Comparison of ENCODE assay signal across 8 mouse cellular contexts in the genomic region with DNA sequence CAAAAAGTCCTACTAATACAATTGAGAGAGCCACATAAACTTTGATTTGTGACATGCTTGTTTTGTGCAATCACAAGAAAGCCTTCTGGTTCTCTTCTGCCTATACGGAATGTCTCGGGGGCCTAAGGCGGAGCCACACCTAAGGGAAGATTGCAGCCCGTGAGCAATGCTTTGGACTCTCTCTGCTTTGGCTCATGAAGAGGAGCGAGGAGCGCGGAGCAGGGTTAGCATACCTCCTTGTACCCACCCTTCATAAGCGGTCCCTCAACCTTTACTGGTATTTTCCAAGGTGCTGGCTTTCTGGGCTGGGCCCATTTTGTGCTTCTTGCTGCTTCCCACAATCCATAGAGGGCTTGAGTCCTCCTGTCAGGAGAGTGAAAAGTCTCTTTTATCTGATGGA.
DNase-seq lines count a peak whose midpoint lies in the region; ATAC-seq lines count a peak whose summit lies in the region.

No protein-coding gene starts in this region.

- peak overlapping the region; percentile 37; the same call in 1 of the 2 replicates for H3K4me3 ChIP-seq in lung, embryonic 16.5 days (ENCODE audit: low read length)

- DNase-seq in adrenal gland, postnatal 14 days: peak; percentile 15
- DNase-seq in adrenal gland, adult 18-20 months (ENCODE audit: low spot score in 2 of 2): no peak
- peak; percentile 21 to 32 for DNase-seq in kidney, postnatal 4 days
- no peak for DNase-seq in kidney, postnatal 36 days
- DNase-seq in MN1 (ENCODE audit: low spot score): no peak
- no peak for DNase-seq in right cerebral cortex, postnatal 10 days (ENCODE audit: low spot score in 2 of 2)

- no peaks in the 10 kb centered on the region for H3K9me3 ChIP-seq in lung, embryonic 16.5 days (ENCODE audit: control insufficient read depth, low read length)

- peaks cover 20% of the 10 kb centered on the region for H3K4me1 ChIP-seq in lung, embryonic 16.5 days (replicated peaks; ENCODE audit: control insufficient read depth, insufficient read depth, low read length)

- WGBS in lung, embryonic 16.5 days: 54% methylated on average over 8 of the region's 8 CpGs

- H3K4me2 ChIP-seq in lung, embryonic 16.5 days (ENCODE audit: low read depth, low read length): peak overlapping the region; percentile 46

- H3K9ac ChIP-seq in lung, embryonic 16.5 days (ENCODE audit: low read length): no peak overlapping the region

- H3K27ac ChIP-seq in lung, embryonic 16.5 days (ENCODE audit: low read length): peak overlapping the region; percentile 78

- no peaks in the 10 kb centered on the region for H3K27me3 ChIP-seq in lung, embryonic 16.5 days (ENCODE audit: control insufficient read depth, insufficient read depth, low read depth, low read length)

- 0 out of 2 replicates have a peak, but pooled peaks have one; percentile 23 for ATAC-seq in granulocyte monocyte progenitor cell, adult 5-6 weeks (replicated peaks; ENCODE audit: poor library complexity, severe bottlenecking)
- ATAC-seq in lung, embryonic 16.5 days (ENCODE audit: low read depth): peak; percentile 39

- H3K36me3 ChIP-seq in lung, embryonic 16.5 days (ENCODE audit: control insufficient read depth, insufficient read depth, low read length): no peaks in the 10 kb centered on the region

Comparison
In these comparisons a context has a peak if more than half of its experiments do, and no peak if none do; other contexts are left out.
1. DNase-seq: peak in adrenal gland, postnatal 14 days (single experiment) and kidney, postnatal 4 days (2 of 2); none in adrenal gland, adult 18-20 months (0 of 2), kidney, postnatal 36 days (0 of 2), MN1 (single experiment) and right cerebral cortex, postnatal 10 days (0 of 2).